Mouse (Mus musculus) cortical plate, adult 2 months (tissue): ENCODE data around the gene Ripor3.

Source experiments
- CTCF ChIP-seq: fragments of 200-500 bp; IDR thresholded peaks from 2 replicates; pipeline ENCODE4 v1.5.1; 2011; ENCODE audit warnings: mild to moderate bottlenecking, control low read depth, low read length; ENCODE audit not compliant: insufficient read depth; ENCODE audit errors: extremely low read depth
- POLR2A ChIP-seq: fragments of 200-500 bp; IDR thresholded peaks from 2 replicates; pipeline ENCODE4 v1.6.1; 2011; ENCODE audit warnings: mild to moderate bottlenecking, low read length, control low read depth; ENCODE audit not compliant: insufficient read depth; ENCODE audit errors: extremely low read depth

- no peak for TF ChIP-seq CTCF
- TF ChIP-seq POLR2A, result no peak
Measured at GRCm38 (mm10) chr2:167972809-167973208, 37.6 kb downstream of the Ripor3 start.
